Mouse (Mus musculus) spleen, adult 2 months (tissue): ENCODE results near the gene Slc39a11. TPM values are rescaled to one million over a fixed set of nuclear protein-coding genes. Genes with fewer than 3 reads are reported as not detected.

Source experiments
- DNase-seq, 2 experiments: peaks; one replicate each; pipeline versions ENCODE4 v3.0.0 to v3.0.0-alpha.2; 2012 to 2021; ENCODE audit warnings: low spot score in 2 of 2, low read depth in 1 of 2
- H3K27ac ChIP-seq: fragments of 200-500 bp; 2 replicates; pipeline ENCODE4 v1.5.1; 2012; ENCODE audit warnings: low read length, inconsistent platforms; ENCODE audit not compliant: insufficient read depth
- H3K27me3 ChIP-seq: fragments of 200-500 bp; 2 replicates; pipeline ENCODE4 v1.6.1; 2012; ENCODE audit warnings: mild to moderate bottlenecking, moderate library complexity, low read length, inconsistent platforms; ENCODE audit not compliant: control insufficient read depth, insufficient read depth
- H3K36me3 ChIP-seq: fragments of 200-500 bp; 2 replicates; pipeline ENCODE4 v1.6.1; 2012; ENCODE audit warnings: mild to moderate bottlenecking, low read length, inconsistent platforms; ENCODE audit not compliant: control insufficient read depth, insufficient read depth
- H3K4me1 ChIP-seq: fragments of 200-500 bp; 2 replicates; pipeline ENCODE4 v1.6.1; 2011; ENCODE audit warnings: inconsistent platforms; ENCODE audit not compliant: control insufficient read depth, insufficient read depth, insufficient read length
- H3K4me3 ChIP-seq: fragments of 200-500 bp; 2 replicates; pipeline ENCODE4 v1.5.1; 2011; ENCODE audit warnings: mild to moderate bottlenecking, inconsistent platforms; ENCODE audit not compliant: insufficient read depth, insufficient read length; ENCODE audit errors: extremely low read depth
- CTCF ChIP-seq: fragments of 200-500 bp; IDR thresholded peaks from 2 replicates; pipeline ENCODE4 v1.5.1; 2011; ENCODE audit warnings: mild to moderate bottlenecking, inconsistent platforms; ENCODE audit not compliant: insufficient read depth, insufficient read length, insufficient replicate concordance; ENCODE audit errors: extremely low read depth
- POLR2A ChIP-seq: fragments of 200-500 bp; IDR thresholded peaks from 2 replicates; pipeline ENCODE4 v1.6.1; 2011; ENCODE audit warnings: low read depth, low read length, inconsistent platforms
- WGBS: fragments of 180-500 bp; shearing (Covaris S2); methylation state at CpG from one replicate; pipeline ENCODE4 v1.1.7; 2018; 5-methylcytosine and 5-hydroxymethylcytosine counted together
- polyA plus RNA-seq: library from polyadenylated mRNA; depleted of rRNA; stranded (reverse); fragments of >200 nt; gene quantifications from 2 replicates; pipeline ENCODE4 v1.2.3, GENCODE M21; 2012

Gene Slc39a11
- polyA plus RNA-seq, 1 experiment, result 11.6 TPM

DNA sequence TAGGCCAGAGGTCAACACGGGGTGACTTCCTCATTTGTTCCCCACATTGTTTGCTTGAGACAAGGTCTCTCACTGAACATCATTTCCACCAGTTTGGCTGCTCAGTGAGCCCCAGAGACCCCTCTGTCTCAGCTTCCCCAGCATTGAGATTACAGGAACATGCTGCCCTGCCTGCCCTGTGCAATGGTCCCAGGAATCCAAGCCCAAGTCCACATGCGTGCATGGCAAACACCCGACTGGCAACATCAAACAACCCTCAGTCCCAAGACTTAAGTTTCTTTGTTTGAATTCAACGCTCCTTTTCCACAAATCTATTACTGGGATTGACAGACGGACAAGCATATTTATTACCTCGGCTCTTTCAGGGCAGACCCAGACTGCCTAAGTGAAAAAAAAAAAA lies 110.8 kb downstream of the Slc39a11 start:
- DNase-seq, result no peak
- WGBS, result 79% methylated on average over 6 of the region's 6 CpGs
- TF ChIP-seq POLR2A (no peak), CTCF (no peak)

DNA sequence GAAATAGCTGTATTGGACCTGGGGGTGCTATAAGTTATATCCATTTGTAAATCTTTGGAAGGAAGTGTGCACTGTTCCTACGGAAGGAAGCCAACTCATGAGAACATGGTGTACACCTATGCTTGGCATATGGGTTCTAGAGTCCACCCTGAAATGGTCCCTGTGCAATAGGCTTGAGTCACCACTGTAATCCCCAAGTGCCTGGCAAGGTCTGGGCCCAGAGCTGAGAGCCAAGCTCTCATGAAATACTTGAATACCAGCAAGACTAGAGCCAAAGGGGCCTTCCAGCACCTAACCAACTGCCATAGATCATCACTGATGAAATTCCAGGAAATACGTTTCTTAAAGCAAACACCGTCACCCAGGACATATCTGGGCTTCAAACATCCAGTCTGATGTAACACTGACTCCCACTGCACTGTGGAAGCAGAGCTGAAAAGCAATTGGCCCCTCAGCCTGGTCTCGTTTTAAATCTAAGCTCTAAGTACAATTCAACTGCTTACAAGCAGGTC lies 111.4 kb downstream of the Slc39a11 start:
- WGBS, result 87% methylated on average over 4 of the region's 4 CpGs
- no peak overlapping the region for H3K27ac ChIP-seq
- H3K4me3 ChIP-seq, result no peak overlapping the region
- TF ChIP-seq POLR2A, result no peak
- no peak for TF ChIP-seq CTCF
- no peak for DNase-seq
- H3K36me3 ChIP-seq, result no peaks in the 10 kb centered on the region
- no peaks in the 10 kb centered on the region for H3K27me3 ChIP-seq
- peaks cover 7% of the 10 kb centered on the region; the same call in 1 of the 2 replicates for H3K4me1 ChIP-seq

More for the DNA sequence above, 110.8 kb downstream of the Slc39a11 start:
- no peaks in the 10 kb centered on the region for H3K27me3 ChIP-seq
- H3K4me3 ChIP-seq, result no peak overlapping the region
- peaks cover 10% of the 10 kb centered on the region; the same call in 1 of the 2 replicates for H3K4me1 ChIP-seq
- H3K36me3 ChIP-seq, result no peaks in the 10 kb centered on the region
- no peak overlapping the region for H3K27ac ChIP-seq

DNA sequence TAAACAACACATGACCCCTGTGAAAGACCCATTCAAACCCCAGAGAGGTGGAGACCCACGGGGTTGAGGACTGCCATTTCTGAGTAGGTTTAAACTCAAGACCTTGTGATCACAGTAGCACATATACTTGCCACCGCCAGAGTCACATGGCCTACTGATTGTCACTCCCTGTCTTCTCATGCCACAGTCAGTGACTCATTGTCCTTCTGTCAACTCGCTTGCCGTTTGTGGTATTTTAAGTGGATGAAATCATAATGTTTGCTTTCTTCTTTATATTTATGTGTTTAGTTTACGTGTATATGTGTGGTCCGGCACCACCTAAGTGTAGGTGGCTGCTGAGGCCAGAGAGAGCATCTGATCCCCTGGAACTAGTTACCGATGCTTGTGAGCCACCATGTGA lies 112.2 kb downstream of the Slc39a11 start:
- no peaks in the 10 kb centered on the region for H3K27me3 ChIP-seq
- H3K27ac ChIP-seq, result no peak overlapping the region
- H3K36me3 ChIP-seq, result no peaks in the 10 kb centered on the region
- no peak for DNase-seq
- H3K4me1 ChIP-seq, result peaks cover 7% of the 10 kb centered on the region; the same call in 1 of the 2 replicates
- TF ChIP-seq POLR2A (no peak), CTCF (no peak)
- WGBS, result 87% methylated on average over 7 of the region's 7 CpGs
- H3K4me3 ChIP-seq, result no peak overlapping the region

DNA sequence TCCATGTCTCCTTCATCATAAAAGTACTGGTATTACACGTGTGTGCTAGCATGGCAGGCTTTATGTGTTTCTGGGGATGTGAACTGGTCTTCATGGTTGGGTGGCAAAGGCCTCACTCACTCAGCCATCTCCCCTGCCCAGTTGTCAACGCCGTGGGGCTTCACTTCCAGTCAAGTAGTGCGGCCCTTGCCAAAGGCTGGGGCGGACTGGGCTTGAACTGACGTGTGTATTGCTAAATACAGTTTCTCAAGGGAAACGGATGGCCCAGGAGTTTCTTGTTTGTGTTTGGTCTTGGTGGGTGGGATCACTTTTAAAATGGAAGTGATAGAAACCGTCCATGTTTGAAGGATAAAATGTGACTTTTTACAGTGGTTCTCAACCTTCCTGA lies 112.7 kb downstream of the Slc39a11 start:
- no peak overlapping the region for H3K4me3 ChIP-seq
- H3K27me3 ChIP-seq, result no peaks in the 10 kb centered on the region
- TF ChIP-seq CTCF (no peak), POLR2A (no peak)
- no peak overlapping the region for H3K27ac ChIP-seq
- no peak for DNase-seq
- WGBS, result 74% methylated on average over 8 of the region's 8 CpGs
- H3K36me3 ChIP-seq, result no peaks in the 10 kb centered on the region
- peaks cover 7% of the 10 kb centered on the region; the same call in 1 of the 2 replicates for H3K4me1 ChIP-seq

DNA sequence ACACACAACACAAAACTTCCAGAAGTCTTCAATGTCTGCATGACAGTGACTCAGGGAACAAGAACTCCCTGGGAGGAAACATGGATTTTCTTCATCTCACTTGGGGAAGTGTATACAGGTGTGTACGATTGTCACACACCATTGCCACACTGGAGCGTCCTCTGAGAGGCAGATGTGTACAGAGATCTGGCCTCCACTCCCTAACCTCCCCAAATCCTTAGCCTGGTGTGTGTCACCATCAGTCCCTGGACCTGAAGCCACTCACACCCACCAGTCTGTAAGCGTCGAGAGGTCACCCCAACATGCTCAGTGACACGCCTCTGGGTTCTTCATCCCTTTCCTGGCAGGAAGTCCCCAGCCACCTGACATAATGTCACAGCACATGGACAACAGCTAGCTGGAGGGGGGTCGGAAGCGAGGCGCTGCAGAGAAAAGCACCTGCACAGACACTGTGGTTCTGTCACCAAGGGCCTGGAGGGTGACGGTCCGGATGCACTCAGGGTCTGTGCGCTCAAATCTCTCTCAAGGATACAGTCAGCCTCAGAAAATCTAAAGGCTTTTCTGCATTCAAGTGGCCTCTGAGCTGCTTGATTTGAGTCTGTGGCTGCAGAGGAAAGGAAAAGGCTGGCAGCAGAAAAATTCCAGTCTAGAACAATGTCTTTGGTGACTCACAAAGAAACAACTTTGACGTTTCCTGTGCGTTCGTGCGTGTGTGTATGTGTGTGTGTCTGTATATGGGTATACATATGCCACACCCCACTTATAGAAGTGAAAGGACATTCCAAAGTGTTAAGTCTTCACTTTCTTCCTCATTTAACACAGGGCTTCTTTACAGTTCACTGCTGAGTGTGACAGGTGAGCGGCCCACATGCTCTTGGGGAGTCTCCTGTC lies 113.3 kb downstream of the Slc39a11 start:
- DNase-seq, result no peak

DNA sequence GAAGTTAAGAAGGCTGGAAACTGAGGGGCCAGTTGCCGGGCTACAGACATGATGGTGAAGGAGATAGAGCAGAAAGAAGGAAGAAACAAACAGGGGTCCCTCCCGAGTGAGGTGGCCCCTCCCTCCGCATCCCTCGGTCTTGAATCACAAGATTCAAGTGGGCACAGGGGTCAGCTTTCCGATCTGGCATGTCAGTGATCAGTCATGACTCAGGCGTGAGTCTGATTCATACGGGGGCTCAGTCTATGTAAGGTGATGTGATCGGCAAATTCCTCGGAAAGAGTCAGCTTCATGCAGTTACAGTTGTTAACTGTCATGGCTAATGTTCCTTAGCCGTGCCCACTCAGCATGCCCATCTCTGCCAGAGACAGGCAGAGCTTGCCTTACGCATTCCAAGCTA lies 115.5 kb downstream of the Slc39a11 start:
- WGBS, result 85% methylated on average over 11 of the region's 11 CpGs
- no peak for TF ChIP-seq POLR2A
- TF ChIP-seq CTCF, result no peak

More for the DNA sequence above, 113.3 kb downstream of the Slc39a11 start:
- no peak for TF ChIP-seq POLR2A
- TF ChIP-seq CTCF, result no peak
- Histone ChIP-seq H3K27ac (no peak overlapping the region), H3K4me3 (no peak overlapping the region), H3K4me1 (peaks cover 7% of the 10 kb centered on the region; the same call in 1 of the 2 replicates), H3K27me3 (no peaks in the 10 kb centered on the region), H3K36me3 (no peaks in the 10 kb centered on the region)
- WGBS, result 42% methylated on average over 16 of the region's 16 CpGs

GRCm38 (mm10) chr11:113533931-113534330 lies 115.9 kb downstream of the Slc39a11 start:
- Histone ChIP-seq H3K27ac (no peak overlapping the region), H3K4me3 (no peak overlapping the region), H3K27me3 (no peaks in the 10 kb centered on the region), H3K4me1 (peaks cover 7% of the 10 kb centered on the region; the same call in 1 of the 2 replicates), H3K36me3 (no peaks in the 10 kb centered on the region)
- 88% methylated on average over 7 of the region's 7 CpGs for WGBS
- TF ChIP-seq POLR2A (no peak), CTCF (no peak)
- no peak for DNase-seq

More for the DNA sequence above, 115.5 kb downstream of the Slc39a11 start:
- no peak for DNase-seq
- no peak overlapping the region for H3K27ac ChIP-seq
- H3K36me3 ChIP-seq, result no peaks in the 10 kb centered on the region
- H3K4me1 ChIP-seq, result peaks cover 7% of the 10 kb centered on the region; the same call in 1 of the 2 replicates
- H3K4me3 ChIP-seq, result no peak overlapping the region
- H3K27me3 ChIP-seq, result no peaks in the 10 kb centered on the region
